Mouse (Mus musculus): Measurements from ENCODE around the gene Gltpd2.
"Not testable (repeated sequence)": the region's sequence is repeated elsewhere in the genome, so short reads cannot be mapped to it uniquely, and the experiment has no call there.

The Gltpd2 gene

GRCm38 (mm10) chr11:70518923-70519322 is at the start of gene Gltpd2:
Gltpd2 (plus strand) TSS chr11:70519196.
- DNase-seq (ENCODE audit: low spot score), result no peak

- no peak for DNase-seq (ENCODE audit: low spot score)
Observed at GRCm38 (mm10) chr11:70469764-70470163, 49.2 kb upstream of the Gltpd2 start.

- DNase-seq (ENCODE audit: low spot score), result no peak
Observed at GRCm38 (mm10) chr11:70472716-70473115, 46.3 kb upstream of the Gltpd2 start.

- DNase-seq (ENCODE audit: low spot score), result not testable (repeated sequence)
Observed at GRCm38 (mm10) chr11:70473291-70473690, 45.7 kb upstream of the Gltpd2 start.

GRCm38 (mm10) chr11:70474872-70475534 is 44.0 kb upstream of the Gltpd2 start:
- no peak for DNase-seq (ENCODE audit: low spot score)

GRCm38 (mm10) chr11:70485498-70485897 is 33.5 kb upstream of the Gltpd2 start:
- DNase-seq (ENCODE audit: low spot score), result no peak

GRCm38 (mm10) chr11:70487816-70488215 is 31.2 kb upstream of the Gltpd2 start:
- no peak for DNase-seq (ENCODE audit: low spot score)

GRCm38 (mm10) chr11:70489138-70489537 is 29.9 kb upstream of the Gltpd2 start:
- no peak for DNase-seq (ENCODE audit: low spot score)

- no peak for DNase-seq (ENCODE audit: low spot score)
Observed at GRCm38 (mm10) chr11:70489684-70490083, 29.3 kb upstream of the Gltpd2 start.

- DNase-seq (ENCODE audit: low spot score), result no peak
Observed at GRCm38 (mm10) chr11:70499566-70500475, 19.2 kb upstream of the Gltpd2 start.

- no peak for DNase-seq (ENCODE audit: low spot score)
Observed at GRCm38 (mm10) chr11:70500476-70500812, 18.6 kb upstream of the Gltpd2 start.

- no peak for DNase-seq (ENCODE audit: low spot score)
Observed at GRCm38 (mm10) chr11:70502018-70502417, 17.0 kb upstream of the Gltpd2 start.

GRCm38 (mm10) chr11:70504970-70505369 is 14.0 kb upstream of the Gltpd2 start, which contains the start of gene Tm4sf5:
Tm4sf5 (plus strand) TSS chr11:70505244.
- no peak for DNase-seq (ENCODE audit: low spot score)

GRCm38 (mm10) chr11:70506385-70506784 is 12.6 kb upstream of the Gltpd2 start:
- DNase-seq (ENCODE audit: low spot score), result no peak

GRCm38 (mm10) chr11:70506962-70507515 is 12.0 kb upstream of the Gltpd2 start:
- no peak for DNase-seq (ENCODE audit: low spot score)

- DNase-seq (ENCODE audit: low spot score), result no peak
Observed at GRCm38 (mm10) chr11:70509753-70510564, 9.0 kb upstream of the Gltpd2 start.

- DNase-seq (ENCODE audit: low spot score), result no peak
Observed at GRCm38 (mm10) chr11:70511242-70511641, 7.8 kb upstream of the Gltpd2 start.

GRCm38 (mm10) chr11:70511825-70512224 is 7.2 kb upstream of the Gltpd2 start:
- DNase-seq (ENCODE audit: low spot score), result no peak

- DNase-seq (ENCODE audit: low spot score), result no peak
Observed at GRCm38 (mm10) chr11:70512709-70513342, 6.2 kb upstream of the Gltpd2 start.

- DNase-seq (ENCODE audit: low spot score), result no peak
Observed at GRCm38 (mm10) chr11:70513520-70513919, 5.5 kb upstream of the Gltpd2 start.

GRCm38 (mm10) chr11:70514288-70514687 is 4.7 kb upstream of the Gltpd2 start, which contains the start of gene Vmo1:
Vmo1 (minus strand) TSS chr11:70514616.
- no peak for DNase-seq (ENCODE audit: low spot score)

Measured in ovary, adult 18-20 months (tissue).